In genomic region chrX:140319131-140319530, GRCm38 (mm10) we compare ENCODE assay signal across 22 mouse cellular contexts. TPM values are rescaled to one million over a fixed set of nuclear protein-coding genes. Genes with fewer than 3 reads are reported as not detected.
"Had no signal": no experiment of that assay in that cellular context is flagged by ENCODE, and none has a peak within 500 bp of the region (broad histone marks: within the 10 kb centered on the region; RNA-seq: fewer than 3 reads in every experiment).

No protein-coding gene starts in this region.

- H3K27ac ChIP-seq: left cerebral cortex, adult 2 months; liver, embryonic 13.5 days; midbrain, embryonic 12.5 days; midbrain, embryonic 15.5 days; neural tube, embryonic 12.5 days; neural tube, embryonic 15.5 days; stomach, postnatal 0 days had no signal

- H3K36me3 ChIP-seq: liver, embryonic 13.5 days; midbrain, embryonic 12.5 days; midbrain, embryonic 15.5 days; neural tube, embryonic 12.5 days; neural tube, embryonic 15.5 days had no signal

- H3K4me1 ChIP-seq: liver, embryonic 13.5 days; midbrain, embryonic 12.5 days; midbrain, embryonic 15.5 days; neural tube, embryonic 12.5 days; neural tube, embryonic 15.5 days had no signal

- H3K9me3 ChIP-seq: liver, embryonic 13.5 days; midbrain, embryonic 12.5 days; midbrain, embryonic 15.5 days; neural tube, embryonic 12.5 days; neural tube, embryonic 15.5 days had no signal

- DNase-seq: layer of hippocampus, postnatal 36 days; liver, embryonic 13.5 days; lung, adult 2 months; lung, postnatal 14 days; lung, postnatal 4 days; right cerebral cortex, adult 18-20 months; right cerebral cortex, postnatal 14 days; right cerebral cortex, postnatal 4 days; thymus, adult 2 months; thymus, postnatal 14 days; thymus, postnatal 4 days had no signal

- ATAC-seq: inflammation-experienced regulatory T-cells, adult 6 months; intestine, embryonic 16.5 days; midbrain, embryonic 15.5 days had no signal

- H3K4me2 ChIP-seq: liver, embryonic 13.5 days; midbrain, embryonic 12.5 days; midbrain, embryonic 15.5 days; neural tube, embryonic 12.5 days; neural tube, embryonic 15.5 days had no signal

- H3K4me3 ChIP-seq: left cerebral cortex, adult 2 months; liver, embryonic 13.5 days; midbrain, embryonic 12.5 days; midbrain, embryonic 15.5 days; neural tube, embryonic 12.5 days; neural tube, embryonic 15.5 days had no signal

- H3K27me3 ChIP-seq: liver, embryonic 13.5 days; neural tube, embryonic 12.5 days had no signal

- H3K9ac ChIP-seq: liver, embryonic 13.5 days; midbrain, embryonic 12.5 days; midbrain, embryonic 15.5 days; neural tube, embryonic 12.5 days; neural tube, embryonic 15.5 days had no signal

RNA-seq across cellular contexts. Expression of gene Frmpd3, which starts 22.9 kb away (rescaled TPM):
- total RNA-seq: liver, adult 2 months; megakaryocyte, adult 5-6 weeks had no signal
- polyA plus RNA-seq: inflammation-experienced regulatory T-cells, adult 6 months; intestine, embryonic 16.5 days; liver, adult 2 months; liver, embryonic 13.5 days; liver, embryonic 16.5 days had no signal
